Mouse (Mus musculus): ENCODE data around the gene Smchd1. TPM values are rescaled to one million over a fixed set of nuclear protein-coding genes. Genes with fewer than 3 reads are reported as not detected.

The Smchd1 gene
- 98.4 and 118 TPM in 2 replicates for total RNA-seq (2014; fragmentation: Nextera tagmentation)
- 162 and 168 TPM in 2 replicates for total RNA-seq (2017)

GRCm38 (mm10) chr17:71474762-71475704, at the start of gene Smchd1:
Gene Smchd1 (minus strand): TSS chr17:71475343.
- ATAC-seq (replicated peaks; ENCODE audit: poor library complexity, severe bottlenecking) = peak; percentile 91

- no peak for ATAC-seq (replicated peaks; ENCODE audit: poor library complexity, severe bottlenecking)
Measured at GRCm38 (mm10) chr17:71510297-71510696, 35.2 kb upstream of the Smchd1 start.

DNA sequence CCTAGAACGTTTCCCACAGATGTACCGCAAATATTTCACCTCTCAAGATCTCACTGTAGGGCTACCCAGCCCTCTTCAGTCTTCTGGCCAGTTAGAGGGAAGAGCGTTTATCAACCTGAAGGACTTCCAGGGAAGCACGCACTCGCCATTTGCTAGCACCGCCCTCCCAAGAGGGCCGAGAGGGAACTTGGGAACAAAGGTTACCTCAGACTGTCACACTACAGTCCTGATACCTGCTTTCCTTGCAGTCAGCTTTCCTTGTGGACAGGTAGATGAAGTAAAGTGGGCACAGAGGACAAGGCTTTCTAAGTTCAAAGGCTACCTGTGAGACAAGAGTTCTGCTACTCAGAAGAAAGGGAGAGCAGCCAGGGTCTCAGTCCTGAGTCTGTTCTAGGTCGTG, 31.7 kb upstream of the Smchd1 start:
- no peak for ATAC-seq (replicated peaks; ENCODE audit: poor library complexity, severe bottlenecking)

DNA sequence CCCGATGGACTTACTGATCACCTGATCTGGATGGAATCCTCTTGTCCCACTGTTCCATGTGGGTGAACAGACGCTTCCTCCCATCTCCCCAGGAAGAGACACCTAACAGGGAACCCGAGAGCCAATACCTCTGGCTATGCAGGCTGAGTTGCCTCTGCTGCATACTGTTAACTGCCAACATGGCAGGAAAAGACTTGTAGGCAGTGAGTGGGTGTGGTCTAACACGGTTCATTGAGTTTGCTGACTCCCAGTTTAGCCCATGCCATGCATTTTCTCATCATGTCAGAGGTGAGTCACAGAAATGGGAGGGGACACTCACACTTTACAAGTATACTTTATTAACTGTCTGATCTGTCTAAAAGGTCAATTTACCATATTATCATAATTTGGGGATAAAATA, 20.6 kb upstream of the Smchd1 start:
- no peak for ATAC-seq (replicated peaks; ENCODE audit: poor library complexity, severe bottlenecking)

- ATAC-seq (replicated peaks; ENCODE audit: poor library complexity, severe bottlenecking) = no peak
Measured at GRCm38 (mm10) chr17:71491332-71491686, 16.2 kb upstream of the Smchd1 start.

DNA sequence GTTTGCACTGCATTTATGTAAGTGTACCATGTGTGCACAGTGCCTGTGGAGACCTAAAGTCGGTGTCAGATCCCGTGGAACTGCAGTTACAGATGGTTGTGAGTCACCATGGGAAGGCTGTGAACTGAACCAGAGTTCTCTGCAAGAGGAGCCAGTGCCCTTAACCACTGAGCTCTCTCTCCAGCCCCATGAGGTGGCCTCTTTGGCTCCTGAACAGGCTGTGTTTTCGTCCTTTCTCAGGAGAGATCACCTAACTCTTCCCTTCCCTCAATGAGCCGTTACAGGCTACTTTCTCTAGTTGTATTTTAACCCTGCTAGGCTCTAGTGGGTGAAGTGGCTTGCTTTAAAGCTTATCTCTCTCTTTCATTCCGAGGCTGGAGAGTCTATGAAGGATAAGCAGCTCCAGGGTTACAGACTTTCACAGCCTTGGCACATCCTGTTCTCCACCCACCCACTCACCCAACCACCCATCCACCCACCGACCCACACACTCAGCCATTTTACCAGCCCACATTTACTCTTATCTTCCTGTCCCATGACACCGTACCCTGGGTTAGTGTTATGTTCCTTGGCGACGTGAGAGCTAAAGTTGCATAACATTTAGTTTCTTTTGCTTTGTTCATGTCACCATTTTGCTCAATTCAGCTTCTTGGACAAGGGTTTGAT, 15.7 kb upstream of the Smchd1 start:
- ATAC-seq (replicated peaks; ENCODE audit: poor library complexity, severe bottlenecking) = no peak

DNA sequence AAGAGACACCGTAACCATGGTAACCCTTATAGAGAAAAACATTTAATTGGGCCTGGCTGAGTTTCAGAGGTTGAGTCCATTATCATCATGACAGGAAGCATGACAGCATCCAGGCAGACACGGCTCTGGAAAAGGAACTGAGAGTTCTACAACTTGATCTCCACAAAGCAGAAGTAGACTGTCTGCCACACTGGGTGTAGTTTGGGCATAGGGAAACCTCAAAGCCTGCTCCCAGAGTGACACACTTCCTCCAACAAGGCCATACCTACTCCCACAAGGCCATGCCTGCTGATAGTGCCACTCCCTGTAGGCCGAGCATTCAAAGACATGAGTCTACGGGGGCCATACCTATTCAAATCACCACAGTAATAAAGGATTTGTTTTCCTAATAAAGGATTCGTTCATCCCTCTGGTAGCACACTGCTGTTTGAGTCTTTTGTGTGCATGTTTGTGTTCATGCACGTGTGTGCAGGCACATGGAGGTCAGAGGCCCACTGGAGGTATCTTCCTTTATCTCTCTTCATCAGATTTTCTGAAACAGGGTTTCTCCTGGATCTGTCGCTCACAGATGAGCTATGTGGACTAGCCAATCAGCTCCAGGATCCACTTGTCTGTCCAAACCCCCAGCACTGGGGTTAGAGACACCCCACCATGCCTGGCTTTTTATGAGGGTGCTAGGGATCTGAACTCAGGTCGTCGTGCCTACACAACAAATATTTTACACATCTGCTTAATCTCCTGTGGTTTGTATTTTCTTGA, 14.7 kb upstream of the Smchd1 start:
- ATAC-seq (replicated peaks; ENCODE audit: poor library complexity, severe bottlenecking) = peak; percentile 81

DNA sequence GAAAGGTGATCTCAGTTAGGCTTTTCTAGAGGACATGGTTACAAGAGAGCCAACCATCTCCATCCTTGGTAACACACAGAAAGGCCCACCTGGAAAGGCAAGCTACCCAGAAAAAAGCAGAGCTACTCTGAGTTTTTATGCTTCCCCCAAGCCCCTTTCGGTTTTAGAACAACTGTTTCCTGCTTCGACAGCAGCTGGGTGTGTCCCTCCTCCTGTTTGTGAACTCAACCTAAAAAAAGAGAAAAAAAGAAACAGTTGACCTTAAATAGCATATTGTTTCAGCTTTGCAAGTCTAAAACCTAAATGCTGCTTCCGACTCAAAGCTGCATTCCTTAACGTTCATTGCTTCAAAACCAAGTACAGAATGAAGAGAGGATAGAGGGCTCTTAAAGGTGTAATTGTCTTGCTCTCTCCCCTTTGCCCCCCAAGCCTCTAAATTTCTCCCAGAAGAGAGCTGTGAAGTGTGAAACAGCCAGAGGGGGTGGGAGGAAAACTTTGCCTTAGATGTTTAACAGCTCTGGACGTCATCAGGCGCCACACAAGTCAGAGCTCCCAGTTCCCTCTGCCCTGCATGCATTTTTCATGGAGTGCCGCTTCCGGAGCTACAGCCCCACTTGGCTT, 11.2 kb upstream of the Smchd1 start:
- ATAC-seq (replicated peaks; ENCODE audit: poor library complexity, severe bottlenecking) = peak; percentile 33

- ATAC-seq (replicated peaks; ENCODE audit: poor library complexity, severe bottlenecking) = peak; percentile 62
Measured at GRCm38 (mm10) chr17:71485791-71486230, 10.7 kb upstream of the Smchd1 start.

DNA sequence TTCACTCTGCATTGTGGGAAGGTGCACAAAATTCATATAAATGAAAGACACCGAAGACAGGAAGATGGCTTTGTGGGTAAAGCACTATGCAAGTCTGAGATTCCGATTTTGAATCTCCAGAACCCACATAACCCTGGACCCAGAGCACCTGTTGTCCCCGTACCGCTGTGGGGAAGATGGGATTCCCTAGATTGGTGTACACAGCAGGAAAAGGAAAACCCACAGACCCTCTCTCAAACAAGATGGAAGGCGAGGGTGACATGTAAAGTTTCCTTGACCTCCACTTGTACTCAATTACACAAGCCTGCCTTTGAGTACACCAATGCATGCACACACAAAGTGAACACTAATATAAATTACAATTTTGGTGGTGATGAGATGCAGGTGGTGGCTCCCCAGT, 9.6 kb upstream of the Smchd1 start:
- no peak for ATAC-seq (replicated peaks; ENCODE audit: poor library complexity, severe bottlenecking)

- peak; percentile 48 for ATAC-seq (replicated peaks; ENCODE audit: poor library complexity, severe bottlenecking)
Measured at GRCm38 (mm10) chr17:71483418-71484060, 8.4 kb upstream of the Smchd1 start.

GRCm38 (mm10) chr17:71479381-71479901, 4.3 kb upstream of the Smchd1 start:
- ATAC-seq (replicated peaks; ENCODE audit: poor library complexity, severe bottlenecking) = peak; percentile 33

- ATAC-seq (replicated peaks; ENCODE audit: poor library complexity, severe bottlenecking) = no peak
Measured at GRCm38 (mm10) chr17:71477481-71477880, 2.3 kb upstream of the Smchd1 start.

GRCm38 (mm10) chr17:71476346-71477020, 1.3 kb upstream of the Smchd1 start:
- no peak for ATAC-seq (replicated peaks; ENCODE audit: poor library complexity, severe bottlenecking)

DNA sequence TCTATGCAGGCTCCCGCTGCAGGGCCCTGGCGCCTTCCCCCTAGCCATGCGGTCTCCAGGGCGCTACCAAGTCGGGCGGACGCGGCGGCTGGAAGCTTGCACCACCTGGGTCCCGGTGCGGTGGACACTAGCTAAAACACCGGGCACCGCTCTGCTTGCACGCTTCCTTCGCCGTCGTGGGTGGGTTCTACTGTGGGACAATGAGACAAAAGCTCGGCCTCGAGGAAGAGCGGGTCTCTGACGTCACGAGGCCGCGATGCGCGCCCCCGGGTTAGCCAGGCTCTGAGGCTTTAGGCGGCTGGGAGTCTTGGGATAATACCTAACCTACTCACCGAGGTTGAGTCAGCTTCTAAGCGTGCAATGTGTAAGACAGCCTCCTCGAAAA, 554 bp upstream of the Smchd1 start:
- no peak; the same call in 1 of the 2 replicates for ATAC-seq (replicated peaks; ENCODE audit: poor library complexity, severe bottlenecking)

DNA sequence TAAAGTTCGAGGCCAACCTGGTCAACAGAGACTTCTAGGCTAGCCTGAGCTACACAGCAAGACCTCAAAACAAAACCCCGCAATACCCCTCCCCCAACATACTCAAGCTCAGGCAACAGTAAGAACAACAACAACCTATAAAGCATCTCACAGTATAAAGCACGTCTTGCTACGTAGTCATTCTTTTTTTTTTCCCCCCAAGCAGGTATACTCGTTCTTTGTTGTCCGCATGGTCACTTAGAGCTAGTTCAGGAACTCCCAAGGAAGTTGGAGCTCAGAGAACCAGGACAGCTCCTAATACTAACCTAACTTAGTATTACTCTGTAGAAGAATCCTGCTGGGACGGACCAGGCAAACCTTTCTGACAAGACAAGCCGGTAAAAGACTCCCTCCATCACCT, 1.0 kb downstream of the Smchd1 start:
- ATAC-seq (replicated peaks; ENCODE audit: poor library complexity, severe bottlenecking) = no peak

DNA sequence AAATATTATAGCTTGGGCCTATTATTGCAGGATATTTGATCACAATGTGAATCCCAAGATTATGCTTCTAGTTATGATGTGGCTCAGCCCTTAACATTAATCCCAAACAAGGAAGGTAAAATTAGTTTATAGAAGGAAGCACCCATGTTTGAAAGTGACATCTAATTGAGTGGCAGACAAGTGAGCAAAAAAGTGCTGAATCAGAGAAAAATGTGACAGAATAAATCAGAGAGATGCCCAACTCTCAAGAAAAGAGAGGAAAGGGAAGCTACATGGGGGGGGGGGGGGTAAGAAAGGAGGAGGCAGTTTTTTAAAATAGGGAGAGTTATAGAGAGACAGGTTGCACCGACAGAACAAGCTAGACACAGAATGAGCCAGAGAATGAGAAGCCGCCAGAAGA, 3.9 kb downstream of the Smchd1 start:
- ATAC-seq (replicated peaks; ENCODE audit: poor library complexity, severe bottlenecking) = no peak

GRCm38 (mm10) chr17:71460312-71460711, 14.8 kb downstream of the Smchd1 start:
- ATAC-seq (replicated peaks; ENCODE audit: poor library complexity, severe bottlenecking) = no peak

DNA sequence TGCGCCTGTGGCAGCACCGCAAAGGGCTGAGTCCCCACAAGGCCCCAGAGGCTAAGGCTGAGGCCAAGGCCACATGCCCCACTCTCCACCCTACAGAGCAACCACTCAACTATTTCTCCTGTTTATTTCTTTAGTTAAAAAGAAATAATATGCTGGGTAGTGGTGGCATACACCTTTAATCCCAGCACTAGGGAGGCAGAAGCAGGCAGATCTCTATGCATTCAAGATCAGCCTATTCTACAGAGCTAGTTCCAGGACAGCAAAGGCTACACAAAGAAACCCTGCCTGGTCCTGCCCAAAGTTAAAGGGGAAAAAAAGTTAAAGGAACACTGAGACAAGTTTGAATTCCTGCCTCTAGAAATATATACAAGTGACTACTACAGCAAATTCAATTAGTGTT, 15.3 kb downstream of the Smchd1 start, which contains the start of gene Gm4707:
TSS of gene Gm4707 (minus strand) at position 101 of the 400 bp plus-strand sequence.
- ATAC-seq (replicated peaks; ENCODE audit: poor library complexity, severe bottlenecking) = no peak

Data from granulocyte monocyte progenitor cell, adult 5-6 weeks (primary cell).